In genomic region chr17:10769873-10770272, GRCm38 (mm10) we compare ENCODE assay signal across 12 mouse cellular contexts.
DNase-seq lines count a peak whose midpoint lies in the region; ATAC-seq and TF ChIP-seq lines count a peak whose summit lies in the region.
"Had no signal": no experiment of that assay in that cellular context is flagged by ENCODE, and none has a peak within 500 bp of the region (broad histone marks: within the 10 kb centered on the region; RNA-seq: fewer than 3 reads in every experiment).

No protein-coding gene starts in this region.

- no peak overlapping the region for H3K9ac ChIP-seq in hindbrain, embryonic 13.5 days
- no peak overlapping the region for H3K9ac ChIP-seq in hindbrain, embryonic 14.5 days
- H3K9ac ChIP-seq: midbrain, embryonic 12.5 days had no signal

- peak overlapping the region; percentile 31 for H3K27ac ChIP-seq in hindbrain, embryonic 13.5 days
- H3K27ac ChIP-seq in hindbrain, embryonic 14.5 days, result no peak overlapping the region
- H3K27ac ChIP-seq: midbrain, embryonic 12.5 days had no signal

- no peaks in the 10 kb centered on the region for H3K36me3 ChIP-seq in hindbrain, embryonic 13.5 days
- no peaks in the 10 kb centered on the region for H3K36me3 ChIP-seq in hindbrain, embryonic 14.5 days (replicated peaks; ENCODE audit: control insufficient read depth, insufficient read depth)
- H3K36me3 ChIP-seq: midbrain, embryonic 12.5 days had no signal

- no peak for TF ChIP-seq CTCF in brain, embryonic 14.5 days (IDR thresholded peaks at IDR 0.05; ENCODE audit: borderline replicate concordance, extremely low read depth, insufficient read depth, insufficient read length)
- TF ChIP-seq CTCF in lung, adult 2 months (IDR thresholded peaks at IDR 0.05; ENCODE audit: insufficient read depth, low read length), result no peak

- no peak for ATAC-seq in hindbrain, embryonic 13.5 days (ENCODE audit: low FRiP score)
- ATAC-seq in hindbrain, embryonic 14.5 days (ENCODE audit: low FRiP score), result no peak
- ATAC-seq: CD4-positive, CD25-positive, alpha-beta regulatory T cell, adult 4 months had no signal

- DNase-seq in hindbrain, embryonic 14.5 days (ENCODE audit: low spot score), result no peak
- peak; percentile 54 for DNase-seq in brain, embryonic 14.5 days (ENCODE audit: low read depth)
- peak; percentile 54 for DNase-seq in embryo, embryonic 10 days (ENCODE audit: low spot score)
- peak; percentile 47 to 63 for DNase-seq in layer of hippocampus, postnatal 36 days
- no peak for DNase-seq in lung, adult 2 months
- DNase-seq in urinary bladder, postnatal 14 days (ENCODE audit: low spot score), result no peak
- no peak for DNase-seq in heart, adult 9 months (ENCODE audit: low spot score in 2 of 2)
- DNase-seq: kidney, postnatal 14 days had no signal

- WGBS in hindbrain, embryonic 13.5 days, result 54% methylated on average over 6 of the region's 6 CpGs
- WGBS in hindbrain, embryonic 14.5 days, result 56% methylated on average over 6 of the region's 6 CpGs
- WGBS in lung, adult 2 months, result 86% methylated on average over 6 of the region's 6 CpGs

- no peak overlapping the region for H3K4me3 ChIP-seq in hindbrain, embryonic 13.5 days
- no peak overlapping the region for H3K4me3 ChIP-seq in hindbrain, embryonic 14.5 days (replicated peaks; ENCODE audit: low read length)
- no peak overlapping the region for H3K4me3 ChIP-seq in lung, adult 2 months (replicated peaks; ENCODE audit: extremely low read depth, low read depth, low read length)
- H3K4me3 ChIP-seq: erythroblast, embryonic 14.5 days; midbrain, embryonic 12.5 days had no signal

- no peaks in the 10 kb centered on the region for H3K27me3 ChIP-seq in hindbrain, embryonic 13.5 days
- no peaks in the 10 kb centered on the region for H3K27me3 ChIP-seq in hindbrain, embryonic 14.5 days (ENCODE audit: control insufficient read depth, insufficient read depth, low read length)
- H3K27me3 ChIP-seq: midbrain, embryonic 12.5 days had no signal

- H3K4me1 ChIP-seq in hindbrain, embryonic 13.5 days (replicated peaks), result peaks cover 9% of the 10 kb centered on the region
- H3K4me1 ChIP-seq in hindbrain, embryonic 14.5 days (replicated peaks; ENCODE audit: control insufficient read depth, insufficient read depth, low read length), result no peaks in the 10 kb centered on the region
- H3K4me1 ChIP-seq in lung, adult 2 months (ENCODE audit: control insufficient read depth, insufficient read depth, low read length), result no peaks in the 10 kb centered on the region

- H3K4me2 ChIP-seq in hindbrain, embryonic 13.5 days, result no peak overlapping the region
- H3K4me2 ChIP-seq in hindbrain, embryonic 14.5 days (replicated peaks), result no peak overlapping the region
- H3K4me2 ChIP-seq: midbrain, embryonic 12.5 days had no signal

- no peaks in the 10 kb centered on the region for H3K9me3 ChIP-seq in hindbrain, embryonic 13.5 days
- H3K9me3 ChIP-seq in hindbrain, embryonic 14.5 days (ENCODE audit: control insufficient read depth, low read length), result no peaks in the 10 kb centered on the region
- H3K9me3 ChIP-seq: midbrain, embryonic 12.5 days had no signal

- no peak for TF ChIP-seq POLR2A in brain, embryonic 14.5 days (IDR thresholded peaks at IDR 0.05; ENCODE audit: borderline replicate concordance, extremely low read depth, insufficient read depth, insufficient read length, poor library complexity, severe bottlenecking)
- no peak for TF ChIP-seq POLR2A in lung, adult 2 months (IDR thresholded peaks at IDR 0.05; ENCODE audit: borderline replicate concordance, extremely low read depth, low read depth, low read length)

Comparison
In these comparisons a context has a peak if more than half of its experiments do, and no peak if none do; other contexts are left out.
1. DNase-seq: peak in brain, embryonic 14.5 days (single experiment), embryo, embryonic 10 days (single experiment) and layer of hippocampus, postnatal 36 days (2 of 2); none in hindbrain, embryonic 14.5 days (single experiment), lung, adult 2 months (single experiment), urinary bladder, postnatal 14 days (single experiment) and heart, adult 9 months (0 of 2).